Mouse (Mus musculus) fat pad, adult 2 months (tissue): ENCODE measurements around the gene Tmem108.

Experiments used
- DNase-seq: peaks from one replicate; pipeline ENCODE4 v3.0.0-alpha.2; 2011; ENCODE audit warnings: low read depth, low spot score; ENCODE audit errors: extremely low read depth

Gene Tmem108

DNA sequence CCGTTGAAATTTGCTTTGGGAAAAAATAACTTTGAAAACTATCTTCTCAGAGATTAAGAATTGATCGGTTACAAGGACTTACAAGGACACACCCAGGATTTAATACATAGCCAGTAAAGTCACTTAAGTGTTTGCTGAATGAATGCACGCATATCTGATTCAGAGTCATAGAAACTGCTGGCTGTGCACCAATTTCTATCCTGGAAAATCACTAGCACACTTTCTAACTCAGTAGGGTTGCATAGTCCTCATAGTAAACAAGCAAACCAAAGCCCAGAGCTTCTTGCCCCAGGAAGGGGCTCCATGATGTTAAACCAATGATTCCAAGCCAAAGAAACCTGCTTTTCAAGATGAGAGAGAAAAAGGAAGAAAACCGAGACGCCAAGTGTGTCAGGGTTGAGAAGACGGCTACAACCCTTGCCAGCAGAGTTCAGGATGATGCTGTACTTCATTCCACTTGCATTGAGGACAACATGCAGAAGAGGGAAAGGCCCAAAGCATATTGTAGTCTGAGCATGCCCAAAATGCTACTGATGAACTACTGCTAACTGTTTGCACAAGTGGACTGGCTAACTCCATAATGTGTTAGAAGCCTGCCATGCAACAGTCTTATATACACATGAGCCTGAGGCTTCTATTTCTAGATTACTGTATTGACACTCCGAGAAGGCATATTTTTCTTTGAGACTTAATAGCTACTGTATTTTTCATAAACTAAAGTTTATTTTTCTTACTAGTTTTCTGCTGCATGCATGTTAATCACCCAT lies 167.0 kb downstream of the Tmem108 start:
- no peak for DNase-seq

DNA sequence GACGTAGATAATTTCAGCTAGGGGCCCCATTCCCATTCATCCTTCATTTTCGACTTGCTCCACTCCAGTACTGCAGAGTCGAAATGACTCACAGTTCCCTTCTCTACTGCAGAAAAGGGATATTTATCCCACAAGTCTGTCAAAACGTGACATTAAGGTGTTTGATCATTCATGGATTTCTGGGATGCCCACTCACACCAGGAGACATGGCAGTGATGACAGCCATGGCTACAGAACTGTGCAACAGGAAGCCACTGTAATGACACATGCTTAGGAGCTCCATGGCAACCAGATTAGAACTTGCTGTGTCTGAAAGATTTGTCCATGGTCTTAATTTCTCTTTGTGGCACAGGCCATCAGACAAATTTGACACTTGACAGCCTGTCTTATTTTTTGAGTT lies 168.6 kb downstream of the Tmem108 start:
- DNase-seq = no peak

DNA sequence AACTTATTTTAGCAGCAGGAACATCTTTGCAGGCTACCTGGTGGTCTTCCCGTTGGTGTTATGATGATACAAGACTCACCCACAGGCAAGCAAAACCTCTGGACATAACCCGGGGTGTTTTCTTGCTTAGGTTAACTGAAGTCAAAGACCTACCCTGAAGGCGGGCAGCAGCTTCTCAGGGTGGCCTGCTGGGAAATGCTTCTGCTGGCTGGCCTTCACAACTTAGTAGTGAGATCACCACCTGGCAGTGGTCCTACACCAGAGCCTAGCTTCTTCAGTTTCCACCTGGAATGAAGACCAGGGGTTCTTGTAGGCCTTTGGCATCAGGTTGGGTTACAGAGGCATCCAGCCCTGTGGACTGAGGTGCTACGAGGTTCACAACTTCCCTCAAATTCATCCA lies 169.7 kb downstream of the Tmem108 start:
- no peak for DNase-seq

DNA sequence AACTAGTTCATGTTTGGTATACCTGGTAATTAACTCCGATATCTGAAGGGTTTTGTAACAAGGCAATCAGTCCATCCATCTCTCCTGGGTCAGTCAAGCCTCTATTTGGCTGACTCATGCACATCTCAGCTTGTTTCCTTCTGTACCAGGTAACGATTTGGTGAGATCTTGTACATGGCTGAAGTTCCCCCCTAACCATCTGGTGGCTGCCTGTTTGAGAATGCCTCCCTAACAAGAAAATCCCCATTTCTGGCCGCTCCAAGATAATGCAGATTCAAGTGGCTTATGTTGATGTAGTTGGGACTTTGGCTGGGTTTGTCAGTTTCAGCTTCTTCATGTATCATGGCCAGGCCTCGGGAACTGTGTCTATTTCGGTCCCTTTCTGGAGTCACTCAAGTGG lies 170.8 kb downstream of the Tmem108 start:
- DNase-seq = no peak

DNA sequence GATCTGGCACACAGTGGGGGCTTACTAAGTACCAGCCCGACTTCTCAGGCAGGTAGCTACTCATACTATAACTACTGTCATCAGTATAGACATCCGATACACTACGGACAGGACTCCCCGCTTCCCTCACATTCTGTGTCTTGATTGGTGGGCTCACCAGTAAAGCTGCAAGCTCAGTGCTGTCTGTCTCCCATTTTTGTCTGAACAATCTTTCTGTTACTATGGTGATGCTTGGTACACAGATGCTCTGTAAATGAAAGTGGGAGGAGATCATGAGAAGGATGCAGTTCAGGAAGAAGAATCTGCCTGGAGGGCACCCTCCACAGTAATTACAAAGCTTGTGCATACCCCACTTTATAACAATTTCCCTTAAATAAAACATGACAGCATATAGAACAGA lies 176.8 kb downstream of the Tmem108 start:
- DNase-seq = no peak

DNA sequence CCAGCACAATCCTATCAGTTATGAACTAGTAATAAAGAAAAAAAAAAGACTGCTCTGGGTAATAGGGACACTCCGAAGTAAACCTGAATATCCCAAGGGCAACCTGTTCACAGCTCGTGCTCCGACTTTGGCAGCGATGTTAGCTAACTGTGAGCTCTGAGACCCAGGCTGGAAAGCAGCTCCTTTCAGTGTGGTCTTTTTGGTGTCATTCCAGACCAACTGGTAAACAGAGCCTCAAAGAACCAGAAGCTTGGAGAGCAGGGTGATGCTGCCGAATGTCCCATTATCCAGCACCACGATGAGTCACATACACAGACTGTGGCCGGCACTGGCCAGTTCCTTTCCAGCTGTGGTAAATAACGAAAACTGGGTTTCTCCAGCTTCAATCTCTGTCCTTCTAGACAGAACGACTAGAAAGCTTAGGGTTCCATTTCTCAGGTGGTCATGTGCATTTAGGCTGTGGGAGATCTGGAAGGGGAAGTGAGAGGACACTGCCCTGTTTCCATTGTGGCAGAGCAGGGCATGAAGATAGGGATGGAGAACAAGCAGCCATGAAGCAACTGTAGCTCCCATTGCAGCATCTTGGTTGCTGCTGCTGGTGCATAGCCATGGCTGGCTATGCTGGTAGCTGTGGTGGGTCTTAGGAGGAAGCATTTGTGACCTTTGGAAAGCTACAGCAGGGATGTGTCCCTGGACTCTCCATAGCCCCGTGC lies 179.2 kb downstream of the Tmem108 start:
- no peak for DNase-seq

DNA sequence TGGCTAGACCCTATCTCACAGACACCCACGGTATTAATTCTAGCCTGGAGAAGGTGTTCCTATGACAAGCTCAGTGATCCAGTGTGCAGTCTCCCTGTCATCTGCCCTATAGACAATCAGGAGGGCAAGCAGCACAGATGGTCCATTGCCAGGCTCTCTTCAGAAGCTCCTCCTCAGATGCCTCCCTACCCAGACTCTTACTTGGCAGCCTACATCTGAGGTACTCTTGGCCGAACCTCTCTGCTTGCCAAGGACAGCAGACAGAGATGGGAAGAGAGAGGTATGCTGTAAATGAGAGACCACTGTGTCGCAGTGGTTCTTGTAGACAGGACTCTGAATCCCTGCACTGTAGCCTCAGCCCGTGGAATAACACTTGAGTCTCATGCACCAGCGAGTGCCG lies 181.0 kb downstream of the Tmem108 start:
- DNase-seq = no peak

DNA sequence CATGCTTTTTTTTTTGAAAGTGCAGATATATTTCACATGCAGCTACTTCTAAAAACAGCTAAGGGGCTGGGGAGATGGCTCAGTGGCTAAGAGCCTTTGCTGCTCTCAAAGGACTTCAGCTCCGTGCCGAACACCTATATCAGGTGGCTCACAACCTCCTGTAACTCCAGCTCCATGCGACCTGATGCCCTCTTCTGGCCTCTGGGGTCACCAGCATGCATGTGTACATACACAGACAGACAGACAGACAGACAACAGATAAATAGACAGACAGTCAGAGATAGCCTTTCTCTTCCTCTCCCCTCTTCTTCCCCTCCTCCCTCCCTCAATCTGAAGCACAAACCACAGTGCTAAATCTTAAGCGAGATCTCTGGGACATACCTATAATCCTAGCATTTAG lies 181.5 kb downstream of the Tmem108 start:
- no peak for DNase-seq

DNA sequence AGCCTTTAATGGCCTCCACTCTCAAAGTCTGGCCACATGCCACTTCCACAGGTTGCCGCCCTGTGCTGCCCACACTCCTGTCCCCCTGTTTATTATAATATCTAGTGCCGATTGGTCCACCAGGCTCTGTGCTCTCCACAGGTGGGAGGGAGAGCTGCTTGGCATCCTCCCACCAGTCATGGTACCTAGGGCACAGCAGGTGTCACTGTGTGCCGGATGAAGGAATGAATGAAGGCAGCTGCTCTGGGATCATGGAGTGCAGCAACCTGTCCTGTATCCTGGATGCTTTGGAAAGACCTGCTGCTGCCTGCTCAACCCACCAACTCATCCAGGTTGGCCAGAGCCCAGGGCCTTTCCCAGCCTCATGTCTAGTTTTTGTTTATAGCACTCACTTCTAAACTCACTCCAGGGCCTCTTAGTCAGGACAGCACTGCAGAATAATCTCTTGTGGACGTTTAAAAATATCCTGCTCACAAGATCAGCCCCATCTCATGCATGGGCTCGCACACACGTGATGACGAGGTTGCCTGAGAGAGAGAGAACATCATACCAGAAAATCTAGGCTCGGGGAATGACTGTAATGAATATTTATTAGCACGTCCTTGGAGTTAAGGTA lies 182.1 kb downstream of the Tmem108 start:
- no peak for DNase-seq

DNA sequence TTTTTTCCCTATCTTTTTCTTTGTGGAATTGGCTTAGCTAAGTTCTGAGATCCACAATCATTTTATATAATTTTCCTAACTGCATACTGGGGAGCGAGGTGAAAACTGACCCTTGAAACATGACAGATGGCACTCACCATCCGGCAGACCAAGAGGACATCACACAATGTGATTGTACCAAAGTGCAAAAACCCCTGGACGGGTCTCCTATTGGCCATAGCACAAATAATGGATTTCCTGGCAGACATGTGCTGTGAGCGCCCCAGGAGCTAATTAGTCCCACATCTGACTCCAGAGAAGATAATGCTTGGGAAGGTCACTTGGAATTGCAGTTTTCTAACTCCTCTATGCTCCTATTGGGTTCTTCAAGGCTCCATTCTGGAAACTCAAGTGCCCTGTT lies 183.9 kb downstream of the Tmem108 start:
- no peak for DNase-seq

DNA sequence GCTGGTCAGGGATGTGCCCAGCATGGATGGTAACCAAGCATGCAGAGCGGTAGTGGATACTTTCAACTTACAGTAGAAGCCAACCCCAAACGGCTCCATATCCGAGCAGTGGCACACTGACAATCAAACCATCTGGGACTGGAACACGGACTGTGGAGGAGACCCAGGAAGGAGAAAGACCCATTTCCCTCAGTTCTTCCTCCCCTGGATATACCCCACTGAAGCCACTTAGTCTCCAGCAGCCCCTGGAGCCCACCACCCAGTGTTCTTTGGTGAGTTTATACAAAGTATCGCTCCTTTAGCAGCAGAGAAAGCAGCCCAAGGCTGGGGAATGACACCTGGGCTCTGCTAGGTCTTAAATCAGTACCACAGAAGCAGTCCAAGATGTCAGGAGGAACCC lies 184.5 kb downstream of the Tmem108 start:
- no peak for DNase-seq

DNA sequence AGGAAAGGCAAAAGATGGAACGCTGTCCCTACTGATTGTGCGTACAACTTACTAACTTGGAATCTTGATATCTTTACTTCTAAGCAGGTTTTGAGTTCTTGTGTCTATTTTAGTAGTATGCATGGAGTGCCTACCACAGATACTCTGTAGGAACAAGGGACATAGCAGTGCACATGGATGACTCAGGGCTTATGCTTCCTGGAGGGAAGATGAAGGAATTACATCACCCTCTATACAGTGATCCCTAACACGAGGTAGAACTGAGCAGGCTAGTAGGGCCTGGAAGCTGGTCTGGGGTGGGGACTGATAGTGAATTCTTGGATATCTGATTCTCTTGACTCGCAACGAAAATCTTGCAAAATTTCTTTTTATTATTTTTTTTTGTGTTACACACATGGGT lies 185.7 kb downstream of the Tmem108 start:
- no peak for DNase-seq

DNA sequence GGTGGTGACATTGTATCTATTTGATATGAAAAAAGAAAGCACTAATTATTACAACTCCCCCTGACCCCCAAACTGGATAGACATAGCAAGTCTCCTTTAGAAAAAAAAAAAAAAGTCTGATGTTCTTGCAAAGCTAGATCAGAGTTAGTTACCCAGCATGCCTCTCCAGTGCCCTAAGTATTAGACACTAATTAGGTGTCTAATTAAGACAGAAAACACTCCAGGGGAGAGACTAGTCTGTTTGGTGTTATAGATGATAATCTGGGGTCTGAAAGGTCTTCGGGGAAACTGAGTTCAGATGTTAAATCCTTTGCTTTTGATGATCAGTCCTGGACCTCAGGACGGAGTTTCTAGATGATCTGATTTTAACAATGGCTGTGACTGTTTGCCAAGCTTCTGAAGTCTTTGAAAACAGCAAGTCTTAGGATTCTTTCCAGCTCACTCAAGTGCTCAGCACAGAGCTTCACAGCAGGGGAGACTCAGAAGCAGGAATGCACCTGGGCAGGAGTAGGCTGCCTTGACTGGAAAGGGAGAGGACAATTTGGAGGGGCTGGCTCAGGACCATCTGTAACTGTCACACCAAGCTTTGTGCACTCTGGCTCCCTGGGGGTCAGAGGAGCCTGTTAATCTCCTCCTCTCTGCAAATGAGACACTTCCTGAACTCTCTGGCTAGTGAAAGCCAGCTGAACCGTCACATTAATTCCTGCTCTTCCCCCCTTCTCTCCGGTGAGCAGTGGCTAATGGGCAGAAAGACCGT lies 187.5 kb downstream of the Tmem108 start:
- DNase-seq = no peak

DNA sequence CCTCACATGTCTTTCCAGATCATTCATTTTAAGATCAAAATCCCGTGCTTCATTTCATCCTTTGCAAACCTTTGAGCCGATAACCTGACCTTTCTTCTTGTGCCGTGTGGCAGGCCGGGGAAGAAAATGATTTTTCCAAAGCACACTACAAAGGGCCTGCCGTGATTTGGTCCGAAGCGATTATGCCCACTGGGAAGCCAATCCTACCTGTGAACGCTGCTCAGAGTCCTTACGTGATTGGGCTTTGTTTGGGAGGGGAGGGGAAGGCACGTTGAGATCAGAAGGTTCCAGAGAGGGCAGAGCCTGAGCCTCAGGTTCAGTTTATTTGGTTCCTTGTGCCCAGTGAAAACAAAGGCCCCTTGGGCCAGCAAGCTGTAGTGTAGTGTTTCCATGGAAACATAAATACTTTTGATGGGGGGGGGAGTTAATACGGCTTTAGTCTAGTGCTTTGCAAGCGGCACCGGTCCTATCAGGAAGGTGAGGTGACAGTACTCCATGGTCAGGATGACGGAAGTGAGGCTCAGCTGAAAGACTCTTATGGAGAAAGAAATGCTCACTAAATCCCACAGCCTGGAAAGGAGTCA lies 191.4 kb downstream of the Tmem108 start:
- DNase-seq = no peak

DNA sequence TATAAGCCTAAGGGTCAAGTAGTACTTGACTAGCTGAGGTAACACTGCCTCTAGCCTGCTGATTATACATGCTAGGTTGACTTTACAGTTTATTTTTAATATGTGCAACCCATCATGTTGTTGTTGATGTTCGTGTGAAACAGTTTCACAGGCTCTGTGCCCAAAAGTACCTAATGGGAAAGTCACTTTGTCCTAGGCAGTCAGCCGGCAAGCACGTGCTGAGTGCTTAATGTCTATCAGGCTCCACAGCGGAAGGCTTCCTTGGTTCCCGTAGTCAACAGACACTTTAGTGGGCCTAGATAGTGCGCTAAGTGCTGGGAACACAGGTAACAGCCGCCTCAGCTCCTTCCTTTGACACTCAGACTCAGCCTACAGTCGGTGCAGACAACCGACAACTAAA lies 192.7 kb downstream of the Tmem108 start:
- no peak for DNase-seq

DNA sequence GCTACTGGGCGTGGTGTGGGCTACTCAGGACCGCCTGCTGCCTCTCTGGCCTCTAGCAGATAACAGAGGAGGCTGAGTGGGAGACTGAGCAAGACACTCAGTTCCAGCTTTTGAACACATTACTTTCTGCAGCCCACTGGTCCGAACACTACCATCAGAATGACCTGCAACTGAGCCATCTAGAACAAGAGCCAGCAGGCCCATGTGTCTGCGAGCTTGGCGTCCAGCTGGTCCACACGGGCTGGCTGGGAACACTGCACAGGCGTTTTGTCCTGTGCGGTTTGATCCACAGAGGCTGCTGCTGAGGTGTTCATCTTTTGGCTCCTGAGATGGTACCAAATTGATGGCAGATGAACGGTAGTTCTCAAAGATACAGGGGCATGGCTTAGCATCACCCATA lies 196.5 kb downstream of the Tmem108 start:
- no peak for DNase-seq

DNA sequence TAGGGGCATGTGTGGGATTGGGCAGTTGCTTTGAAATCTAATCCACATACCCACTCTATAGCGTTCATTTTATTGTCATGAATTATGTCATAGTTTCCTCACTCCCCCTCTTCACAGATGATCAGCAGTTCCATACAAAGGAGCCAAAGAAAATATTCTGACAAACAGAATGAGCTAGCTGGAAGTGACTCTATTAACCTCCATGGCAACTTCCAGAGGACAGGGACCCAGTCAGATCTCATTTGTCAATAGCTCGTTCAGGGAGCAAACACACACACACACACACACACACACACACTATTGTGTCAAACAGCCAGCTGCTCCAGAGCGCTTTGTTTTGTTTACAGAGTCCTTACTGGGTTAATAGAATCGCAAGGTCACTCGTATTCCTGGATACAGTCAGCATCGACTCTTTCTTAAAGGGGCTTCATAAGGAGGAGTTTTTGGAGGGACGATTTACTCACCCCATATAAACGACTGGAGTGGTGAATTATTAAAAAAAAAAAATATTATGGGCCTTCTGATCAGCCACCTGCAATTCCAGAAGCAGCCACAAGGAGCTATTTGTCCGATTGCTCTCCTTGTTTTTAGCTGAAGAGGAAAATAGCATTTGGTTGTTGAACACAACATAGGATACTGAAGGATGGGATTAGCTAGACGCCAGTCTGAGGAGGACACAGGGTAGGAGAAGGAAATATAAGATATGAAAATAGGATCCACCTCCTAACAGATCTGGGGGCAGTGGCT lies 197.6 kb downstream of the Tmem108 start:
- no peak for DNase-seq

DNA sequence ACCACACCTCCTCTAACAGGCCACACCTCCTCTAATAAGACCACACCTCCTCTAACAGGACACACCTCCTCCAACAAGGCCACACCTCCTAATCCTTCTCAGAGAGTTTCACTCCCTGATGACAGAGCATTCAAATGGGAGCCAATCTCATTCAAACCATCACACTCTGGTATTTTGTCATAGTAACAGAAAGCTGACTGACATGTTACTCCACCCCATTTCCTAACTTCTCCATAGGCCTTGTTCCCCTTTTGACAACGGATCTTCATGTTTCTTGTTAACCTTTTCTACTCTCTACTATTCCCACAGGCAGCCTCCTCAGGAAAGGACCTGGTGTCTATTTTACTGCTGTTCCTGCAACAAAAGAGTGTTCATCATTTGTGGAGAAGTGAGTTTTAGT lies 199.6 kb downstream of the Tmem108 start:
- no peak for DNase-seq

DNA sequence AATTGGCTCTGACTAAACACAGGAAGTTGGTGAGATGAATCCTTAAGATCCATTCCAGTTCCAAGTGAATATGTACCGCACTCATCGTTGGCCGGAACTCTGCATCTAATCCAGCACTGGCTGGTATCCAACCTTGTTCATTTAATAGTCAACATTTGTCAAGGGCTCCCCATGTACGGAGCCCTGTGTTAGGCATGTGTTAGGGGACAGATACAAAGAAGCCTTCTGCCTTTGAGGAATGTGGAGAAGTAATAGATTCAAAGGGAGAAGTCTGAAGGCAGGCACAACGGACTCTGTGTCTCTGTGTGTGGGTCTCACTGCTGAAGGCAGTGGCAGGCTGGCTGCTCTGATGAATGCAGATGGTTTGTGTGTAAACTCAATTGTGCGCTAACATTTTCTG lies 202.9 kb downstream of the Tmem108 start:
- no peak for DNase-seq

DNA sequence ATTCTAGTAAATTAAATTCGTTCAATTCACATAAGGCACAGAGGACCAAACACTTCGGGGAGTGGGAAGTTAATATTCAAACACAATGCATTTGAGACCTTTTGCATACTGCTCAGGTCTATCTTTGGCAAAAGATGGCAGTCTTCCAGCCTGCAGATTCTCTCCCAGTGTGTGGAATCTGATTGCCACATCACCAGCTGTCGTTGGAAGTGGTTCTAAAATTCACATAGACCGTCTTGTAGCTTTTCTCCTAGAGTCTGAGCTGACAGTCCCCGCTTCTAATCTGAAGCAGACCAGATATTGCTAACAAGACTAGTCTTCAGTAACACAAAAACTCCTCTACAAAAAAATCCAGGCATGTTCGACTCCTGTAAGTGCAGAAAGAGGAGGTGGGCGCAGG lies 203.4 kb downstream of the Tmem108 start:
- no peak for DNase-seq

DNA sequence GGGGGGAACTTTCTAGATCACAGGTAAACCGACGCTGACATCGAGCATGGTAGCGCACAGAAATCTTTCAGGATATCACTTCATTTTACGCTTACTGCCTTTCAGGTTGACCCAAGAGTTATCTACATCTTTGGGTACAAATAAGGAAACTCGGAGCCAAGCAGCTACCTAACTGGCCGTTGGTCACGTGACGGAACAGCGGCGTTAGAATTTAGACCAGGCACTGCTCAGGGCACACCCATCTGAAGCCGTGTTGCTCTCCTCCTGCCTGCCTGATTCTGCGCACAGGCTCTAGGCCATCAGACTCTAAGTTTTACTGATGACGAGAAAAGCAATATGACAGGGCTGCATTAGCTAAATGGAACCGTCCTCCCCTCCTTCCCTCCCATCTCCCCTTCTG lies 204.6 kb downstream of the Tmem108 start:
- no peak for DNase-seq
